Mouse (Mus musculus): ENCODE measurements around the gene Prr36.

Gene Prr36

GRCm38 (mm10) chr8:4239193-4239890 is 22.1 kb upstream of the Prr36 start:
- DNase-seq: no peak

GRCm38 (mm10) chr8:4238434-4239192 is 21.4 kb upstream of the Prr36 start, which contains the start of the genes Map2k7 and Gm49320:
Gene Map2k7 (plus strand): TSS chr8:4238740.
Gene Gm49320 (plus strand): TSS chr8:4238865.
- peak; percentile 100 for DNase-seq

GRCm38 (mm10) chr8:4237814-4238433 is 20.7 kb upstream of the Prr36 start:
- no peak for DNase-seq

GRCm38 (mm10) chr8:4230612-4231351 is 13.5 kb upstream of the Prr36 start:
- DNase-seq: peak in 1 of 2 experiments; percentile 4

- no peak for DNase-seq
Observed at GRCm38 (mm10) chr8:4229784-4230183, 12.5 kb upstream of the Prr36 start.

- no peak for DNase-seq
Observed at GRCm38 (mm10) chr8:4227919-4228318, 10.7 kb upstream of the Prr36 start.

- peak in 1 of 2 experiments; percentile 14 for DNase-seq
Observed at GRCm38 (mm10) chr8:4226739-4227347, 9.6 kb upstream of the Prr36 start, which contains the start of gene Lrrc8e. Gene Lrrc8e (plus strand): TSS chr8:4226827.

- no peak for DNase-seq
Observed at GRCm38 (mm10) chr8:4226323-4226722, 9.1 kb upstream of the Prr36 start.

- no peak for DNase-seq
Observed at GRCm38 (mm10) chr8:4222059-4222458, 4.8 kb upstream of the Prr36 start.

- no peak for DNase-seq
Observed at GRCm38 (mm10) chr8:4219617-4220016, 2.4 kb upstream of the Prr36 start.

- DNase-seq: peak; percentile 45 to 60
Observed at GRCm38 (mm10) chr8:4216296-4216695, 963 bp downstream of the Prr36 start.

- DNase-seq: peak; percentile 33 to 51
Observed at GRCm38 (mm10) chr8:4214006-4214980, 3.0 kb downstream of the Prr36 start.

- peak; percentile 52 to 64 for DNase-seq
Observed at GRCm38 (mm10) chr8:4213210-4214005, 3.9 kb downstream of the Prr36 start.

GRCm38 (mm10) chr8:4212809-4213209 is 4.5 kb downstream of the Prr36 start:
- peak; percentile 59 to 63 for DNase-seq

GRCm38 (mm10) chr8:4211097-4211496 is 6.2 kb downstream of the Prr36 start:
- DNase-seq: peak in 1 of 2 experiments; percentile 34

GRCm38 (mm10) chr8:4207016-4207350 is 10.3 kb downstream of the Prr36 start:
- no peak for DNase-seq

- DNase-seq: peak; percentile 51 to 56
Observed at GRCm38 (mm10) chr8:4206182-4207015, 10.9 kb downstream of the Prr36 start.

GRCm38 (mm10) chr8:4205246-4206123 is 11.8 kb downstream of the Prr36 start:
- DNase-seq: no peak
